Comparison of ENCODE assay signal across 22 mouse cellular contexts in the genomic region with DNA sequence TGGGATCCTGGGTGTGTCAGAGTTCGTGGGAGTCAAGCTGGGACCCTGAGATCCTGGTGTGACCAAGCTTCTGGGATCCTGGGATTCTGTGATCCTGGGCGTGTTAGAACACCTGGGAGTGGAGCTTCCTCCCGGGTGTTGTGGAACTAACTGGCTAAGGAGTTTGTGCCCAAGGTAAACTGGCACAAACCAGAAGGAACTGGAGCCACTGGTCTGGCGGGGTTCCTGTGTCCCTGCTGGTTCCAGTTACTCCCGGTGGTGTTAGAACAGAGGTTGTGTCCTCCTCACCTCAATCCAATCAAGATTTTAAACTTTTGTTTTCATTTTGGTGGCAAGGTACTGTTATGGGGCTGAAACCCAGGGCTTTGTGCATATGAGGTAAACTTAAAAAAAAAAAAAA. TPM values are rescaled to one million over a fixed set of nuclear protein-coding genes. Genes with fewer than 3 reads are reported as not detected.
DNase-seq lines count a peak whose midpoint lies in the region; ATAC-seq and TF ChIP-seq lines count a peak whose summit lies in the region.
"Had no signal": no experiment of that assay in that cellular context is flagged by ENCODE, and none has a peak within 500 bp of the region (broad histone marks: within the 10 kb centered on the region; RNA-seq: fewer than 3 reads in every experiment).

No protein-coding gene starts in this region.

- H3K9me3 ChIP-seq in heart, embryonic 10.5 days, result no peaks in the 10 kb centered on the region
- no peaks in the 10 kb centered on the region for H3K9me3 ChIP-seq in liver, postnatal 0 days (ENCODE audit: low read length)
- H3K9me3 ChIP-seq in liver, embryonic 12.5 days (replicated peaks), result no peaks in the 10 kb centered on the region
- no peaks in the 10 kb centered on the region for H3K9me3 ChIP-seq in limb, embryonic 10.5 days (replicated peaks)
- H3K9me3 ChIP-seq: forebrain, embryonic 12.5 days; heart, embryonic 12.5 days; liver, embryonic 15.5 days; midbrain, embryonic 15.5 days; stomach, embryonic 15.5 days had no signal

- TF ChIP-seq CTCF in liver, postnatal 0 days (IDR thresholded peaks at IDR 0.05; ENCODE audit: low read depth), result no peak

- no peak overlapping the region for H3K4me3 ChIP-seq in heart, embryonic 10.5 days
- H3K4me3 ChIP-seq in liver, postnatal 0 days (ENCODE audit: low read depth, low read length), result no peak overlapping the region
- no peak overlapping the region for H3K4me3 ChIP-seq in liver, embryonic 12.5 days
- no peak overlapping the region for H3K4me3 ChIP-seq in limb, embryonic 10.5 days
- H3K4me3 ChIP-seq: embryonic facial prominence, embryonic 15.5 days; forebrain, embryonic 12.5 days; heart, embryonic 12.5 days; liver, embryonic 15.5 days; midbrain, embryonic 15.5 days; stomach, embryonic 15.5 days had no signal

- H3K4me2 ChIP-seq in liver, postnatal 0 days (ENCODE audit: low read depth, low read length), result no peak overlapping the region
- no peak overlapping the region for H3K4me2 ChIP-seq in liver, embryonic 12.5 days
- H3K4me2 ChIP-seq: embryonic facial prominence, embryonic 15.5 days; forebrain, embryonic 12.5 days; heart, embryonic 12.5 days; liver, embryonic 15.5 days; midbrain, embryonic 15.5 days; stomach, embryonic 15.5 days had no signal

- no peak for ATAC-seq in liver, postnatal 0 days
- no peak for ATAC-seq in liver, embryonic 12.5 days
- ATAC-seq: hindbrain, postnatal 0 days; midbrain, embryonic 15.5 days had no signal

- H3K9ac ChIP-seq in liver, postnatal 0 days (replicated peaks), result no peak overlapping the region
- H3K9ac ChIP-seq in liver, embryonic 12.5 days, result no peak overlapping the region
- H3K9ac ChIP-seq: embryonic facial prominence, embryonic 15.5 days; forebrain, embryonic 12.5 days; heart, embryonic 12.5 days; liver, embryonic 15.5 days; midbrain, embryonic 15.5 days; stomach, embryonic 15.5 days had no signal

- H3K4me1 ChIP-seq in heart, embryonic 10.5 days, result peaks cover 10% of the 10 kb centered on the region
- 0 out of 2 replicates have a peak, but pooled peaks cover 3% of the 10 kb centered on the region for H3K4me1 ChIP-seq in liver, postnatal 0 days (ENCODE audit: insufficient read depth)
- H3K4me1 ChIP-seq in liver, embryonic 12.5 days, result peaks cover 17% of the 10 kb centered on the region
- H3K4me1 ChIP-seq in limb, embryonic 10.5 days, result peaks cover 2% of the 10 kb centered on the region; the same call in 1 of the 2 replicates
- H3K4me1 ChIP-seq: liver, embryonic 15.5 days; midbrain, embryonic 15.5 days had no signal

- peak; percentile 35 for DNase-seq in heart, embryonic 10.5 days (ENCODE audit: low spot score)
- no peak for DNase-seq in heart, adult 8-10 months (ENCODE audit: low spot score)
- peak; percentile 8 for DNase-seq in liver, postnatal 0 days
- peak; percentile 87 for DNase-seq in ES-CJ7 (ENCODE audit: low read depth, low spot score)
- DNase-seq in limb, embryonic 10.5 days (ENCODE audit: low spot score), result peak; percentile 26
- no peak for DNase-seq in right cerebral cortex, adult 2 months (ENCODE audit: low spot score in 2 of 2)
- no peak for DNase-seq in embryo, embryonic 10.5 days (ENCODE audit: low spot score)
- DNase-seq: cerebellum, adult 9-11 months; embryo, embryonic 11 days; gastrocnemius, postnatal 25 days; lung, postnatal 10 days; thymus, postnatal 14 days had no signal

- 67% methylated on average over 5 of the region's 5 CpGs for WGBS in heart, embryonic 10.5 days
- WGBS in liver, postnatal 0 days (ENCODE audit: insufficient replicate concordance), result 76% methylated on average over 5 of the region's 5 CpGs
- 66% methylated on average over 5 of the region's 5 CpGs for WGBS in liver, embryonic 12.5 days (ENCODE audit: insufficient replicate concordance)
- 79% methylated on average over 5 of the region's 5 CpGs for WGBS in limb, embryonic 10.5 days

- 0 out of 2 replicates have a peak, but pooled peaks cover 2% of the 10 kb centered on the region for H3K36me3 ChIP-seq in heart, embryonic 10.5 days
- no peaks in the 10 kb centered on the region for H3K36me3 ChIP-seq in liver, postnatal 0 days (replicated peaks; ENCODE audit: insufficient read depth, low read length)
- H3K36me3 ChIP-seq in liver, embryonic 12.5 days, result no peaks in the 10 kb centered on the region
- no peaks in the 10 kb centered on the region for H3K36me3 ChIP-seq in limb, embryonic 10.5 days
- H3K36me3 ChIP-seq: embryonic facial prominence, embryonic 15.5 days; forebrain, embryonic 12.5 days; heart, embryonic 12.5 days; liver, embryonic 15.5 days; midbrain, embryonic 15.5 days; stomach, embryonic 15.5 days had no signal

- no peak overlapping the region for H3K27ac ChIP-seq in heart, embryonic 10.5 days
- H3K27ac ChIP-seq in liver, postnatal 0 days (ENCODE audit: low read depth), result no peak overlapping the region
- no peak overlapping the region for H3K27ac ChIP-seq in liver, embryonic 12.5 days
- H3K27ac ChIP-seq in limb, embryonic 10.5 days, result no peak overlapping the region
- H3K27ac ChIP-seq: forebrain, embryonic 12.5 days; hindbrain, postnatal 0 days; liver, embryonic 15.5 days; midbrain, embryonic 15.5 days had no signal

- TF ChIP-seq EP300 in liver, postnatal 0 days (IDR thresholded peaks at IDR 0.05; ENCODE audit: low read depth), result no peak

- H3K27me3 ChIP-seq in heart, embryonic 10.5 days (ENCODE audit: insufficient read depth, poor library complexity, severe bottlenecking), result no peaks in the 10 kb centered on the region
- H3K27me3 ChIP-seq in liver, postnatal 0 days (ENCODE audit: insufficient read depth, low read length), result no peaks in the 10 kb centered on the region
- no peaks in the 10 kb centered on the region for H3K27me3 ChIP-seq in liver, embryonic 12.5 days (replicated peaks)
- no peaks in the 10 kb centered on the region for H3K27me3 ChIP-seq in limb, embryonic 10.5 days (ENCODE audit: low read depth, poor library complexity, severe bottlenecking)
- H3K27me3 ChIP-seq: embryonic facial prominence, embryonic 15.5 days; forebrain, embryonic 12.5 days; heart, embryonic 12.5 days; liver, embryonic 15.5 days; midbrain, embryonic 15.5 days; stomach, embryonic 15.5 days had no signal

RNA-seq across cellular contexts. Expression of gene Gpr183, which starts 18.9 kb away (rescaled TPM):
- polyA plus RNA-seq in heart, embryonic 10.5 days (2016; fragmentation: Nextera tagmentation; extraction: Ambion mirVana), result 1.6 and 2.3 TPM in 2 replicates
- 1 to 10 TPM in 3 of 4 experiments, under 1 TPM in 1; 0.87 to 1.7 (median 1.1) TPM for total RNA-seq in heart, adult 8-10 months (2022)
- polyA plus RNA-seq in liver, postnatal 0 days (2015; fragmentation: Nextera tagmentation; extraction: Ambion mirVana), result 0.94 and 0.95 TPM in 2 replicates
- 1.8 and 2.1 TPM in 2 replicates for polyA plus RNA-seq in liver, embryonic 12.5 days (2016; fragmentation: Nextera tagmentation; extraction: Ambion mirVana)
- polyA plus RNA-seq in limb, embryonic 10.5 days (2016; fragmentation: Nextera tagmentation; extraction: Ambion mirVana), result 2.4 and 2.7 TPM in 2 replicates

RNA-seq across cellular contexts. Expression of gene Gpr18, which starts 30.6 kb away (rescaled TPM):
- polyA plus RNA-seq in heart, embryonic 10.5 days (2016; fragmentation: Nextera tagmentation; extraction: Ambion mirVana), result 0.34 TPM in 1 of 2 replicates, not detected in the other
- total RNA-seq in heart, adult 8-10 months (2022), result under 1 TPM in 3 of 4 experiments, not detected in 1; 0.16 to 0.23 (median 0.19) TPM
- 0.78 and 0.81 TPM in 2 replicates for polyA plus RNA-seq in liver, postnatal 0 days (2015; fragmentation: Nextera tagmentation; extraction: Ambion mirVana)
- polyA plus RNA-seq in liver, embryonic 12.5 days (2016; fragmentation: Nextera tagmentation; extraction: Ambion mirVana), result 0.08 TPM in 1 of 2 replicates, not detected in the other
- polyA plus RNA-seq in limb, embryonic 10.5 days (2016; fragmentation: Nextera tagmentation; extraction: Ambion mirVana), result 0.19 and 0.29 TPM in 2 replicates
- total RNA-seq: gastrocnemius, postnatal 25 days; hindbrain, postnatal 0 days; layer of hippocampus, adult 18-20 months had no signal
- polyA plus RNA-seq: G1E; hindbrain, postnatal 0 days had no signal

Comparison
In these comparisons a context has a peak if more than half of its experiments do, and no peak if none do; other contexts are left out.
1. DNase-seq: peak in heart, embryonic 10.5 days (single experiment), liver, postnatal 0 days (single experiment), ES-CJ7 (single experiment) and limb, embryonic 10.5 days (single experiment); none in heart, adult 8-10 months (single experiment), right cerebral cortex, adult 2 months (0 of 2) and embryo, embryonic 10.5 days (single experiment).